Mouse (Mus musculus): ENCODE data around the gene Izumo1.

The Izumo1 gene

DNA sequence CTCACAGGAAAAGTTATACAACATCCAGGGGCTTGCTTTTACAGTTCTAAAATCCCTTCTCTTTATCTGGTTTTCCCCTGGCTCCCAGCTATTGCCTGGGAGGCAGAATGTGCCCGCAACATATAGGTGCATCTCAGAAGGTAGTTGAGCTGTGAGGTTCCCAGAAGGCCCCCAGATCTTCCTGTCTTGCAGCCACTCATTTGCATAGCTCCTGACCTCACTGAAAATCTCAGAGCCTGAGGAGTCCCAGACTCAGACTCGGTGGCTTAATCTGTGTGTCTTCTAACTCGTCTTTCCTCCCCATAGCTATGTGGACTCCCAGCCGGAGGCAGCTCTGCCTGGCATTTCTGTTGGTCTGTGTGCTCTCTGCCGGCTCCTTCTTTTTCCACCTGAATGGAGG, 3.3 kb upstream of the Izumo1 start:
- DNase-seq (ENCODE audit: extremely low read depth, low read depth) = no peak

- DNase-seq (ENCODE audit: extremely low read depth, low read depth) = no peak
Measured at GRCm38 (mm10) chr7:45619592-45619991, 2.0 kb upstream of the Izumo1 start.

- DNase-seq (ENCODE audit: extremely low read depth, low read depth) = no peak
Measured at GRCm38 (mm10) chr7:45623507-45623906, 1.9 kb downstream of the Izumo1 start.

GRCm38 (mm10) chr7:45624718-45625117, 3.1 kb downstream of the Izumo1 start:
- no peak for DNase-seq (ENCODE audit: extremely low read depth, low read depth)

GRCm38 (mm10) chr7:45625481-45625880, 3.9 kb downstream of the Izumo1 start:
- DNase-seq (ENCODE audit: extremely low read depth, low read depth) = no peak

GRCm38 (mm10) chr7:45626571-45627076, 5.0 kb downstream of the Izumo1 start:
- DNase-seq (ENCODE audit: extremely low read depth, low read depth) = no peak

GRCm38 (mm10) chr7:45627261-45627660, 5.7 kb downstream of the Izumo1 start, which contains the start of gene Rasip1:
TSS of gene Rasip1 (plus strand) at chr7:45627488.
- no peak for DNase-seq (ENCODE audit: extremely low read depth, low read depth)

GRCm38 (mm10) chr7:45628364-45629294, 7.0 kb downstream of the Izumo1 start:
- no peak for DNase-seq (ENCODE audit: extremely low read depth, low read depth)

GRCm38 (mm10) chr7:45630064-45630907, 8.7 kb downstream of the Izumo1 start:
- no peak for DNase-seq (ENCODE audit: extremely low read depth, low read depth)

- no peak for DNase-seq (ENCODE audit: extremely low read depth, low read depth)
Measured at GRCm38 (mm10) chr7:45632499-45632898, 10.9 kb downstream of the Izumo1 start.

- DNase-seq (ENCODE audit: extremely low read depth, low read depth) = peak; percentile 75
Measured at GRCm38 (mm10) chr7:45634946-45635681, 13.5 kb downstream of the Izumo1 start.

- DNase-seq (ENCODE audit: extremely low read depth, low read depth) = no peak
Measured at GRCm38 (mm10) chr7:45635711-45636688, 14.4 kb downstream of the Izumo1 start.

GRCm38 (mm10) chr7:45637710-45638109, 16.1 kb downstream of the Izumo1 start:
- no peak for DNase-seq (ENCODE audit: extremely low read depth, low read depth)

DNA sequence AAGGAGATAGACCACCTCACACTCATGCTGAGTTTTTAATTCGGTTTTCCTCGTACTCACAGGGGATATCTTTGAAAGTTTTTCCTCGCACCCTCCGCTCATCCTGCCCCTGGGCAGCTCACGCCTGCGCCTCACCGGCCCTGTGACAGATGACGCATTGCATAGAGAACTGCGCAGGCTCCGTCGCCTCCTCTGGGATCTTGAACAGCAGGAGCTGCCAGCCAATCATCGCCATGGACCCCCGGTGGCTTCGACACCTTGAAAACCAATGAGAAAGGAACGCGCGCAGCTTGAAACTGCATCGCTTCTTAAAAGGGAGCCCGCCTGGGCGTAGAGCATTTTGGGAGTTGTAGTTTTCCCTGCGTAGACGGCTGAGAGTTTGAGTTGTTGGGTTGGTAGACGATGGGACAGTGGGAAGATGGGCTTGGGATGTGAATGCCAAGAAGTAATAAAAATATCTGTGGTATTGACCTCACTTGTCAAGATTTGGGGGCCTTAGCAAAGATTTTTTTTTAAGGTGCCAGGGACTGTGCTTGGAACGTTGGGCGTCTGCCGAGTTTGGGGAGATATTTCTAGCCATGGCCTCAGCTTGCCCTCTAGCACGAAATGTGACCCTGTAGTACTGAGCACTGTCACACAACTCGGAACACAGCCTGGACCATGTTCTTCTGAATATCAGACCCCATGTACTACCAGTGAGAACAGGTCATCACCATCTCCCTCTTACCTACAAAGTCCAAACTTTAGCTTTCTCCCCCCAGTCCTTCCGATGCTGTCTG, 17.2 kb downstream of the Izumo1 start:
- no peak for DNase-seq (ENCODE audit: extremely low read depth, low read depth)

GRCm38 (mm10) chr7:45639561-45640027, 18.0 kb downstream of the Izumo1 start, which contains the start of gene Mamstr:
TSS of gene Mamstr (plus strand) at chr7:45639977.
- no peak for DNase-seq (ENCODE audit: extremely low read depth, low read depth)

GRCm38 (mm10) chr7:45640191-45640957, 18.8 kb downstream of the Izumo1 start:
- DNase-seq (ENCODE audit: extremely low read depth, low read depth) = no peak

DNA sequence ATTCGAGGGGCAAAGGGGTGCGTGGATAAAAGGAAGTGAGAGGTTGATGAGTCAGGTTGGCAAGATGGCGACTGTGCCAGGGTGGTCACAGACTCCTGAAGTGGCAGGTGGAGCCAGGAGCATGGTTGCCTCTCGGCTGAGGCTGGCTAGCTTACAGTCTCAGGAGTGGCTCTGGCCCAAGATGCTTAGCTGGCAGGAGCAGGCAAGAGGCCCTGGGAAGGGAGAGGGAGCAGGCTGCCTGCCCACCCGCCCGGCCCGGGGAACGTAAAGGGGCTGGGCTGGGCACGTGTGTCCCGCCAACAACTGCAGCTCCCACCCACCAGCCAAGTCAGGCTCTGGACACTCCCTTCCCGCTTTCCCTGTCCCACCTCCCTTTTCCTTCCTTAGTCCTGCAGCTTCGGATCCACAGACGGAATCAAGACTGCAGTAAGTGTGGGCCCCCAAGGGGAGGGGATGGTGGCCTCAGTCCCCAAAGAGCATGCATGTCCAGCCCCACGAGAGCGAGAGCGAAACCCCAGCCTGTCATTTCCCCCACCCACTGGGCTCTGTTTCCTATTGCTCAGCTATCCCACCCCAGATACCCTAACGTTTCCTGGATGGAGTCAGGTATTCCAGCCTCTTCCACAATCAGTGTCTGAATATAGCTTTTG, 19.9 kb downstream of the Izumo1 start:
- no peak for DNase-seq (ENCODE audit: extremely low read depth, low read depth)

DNA sequence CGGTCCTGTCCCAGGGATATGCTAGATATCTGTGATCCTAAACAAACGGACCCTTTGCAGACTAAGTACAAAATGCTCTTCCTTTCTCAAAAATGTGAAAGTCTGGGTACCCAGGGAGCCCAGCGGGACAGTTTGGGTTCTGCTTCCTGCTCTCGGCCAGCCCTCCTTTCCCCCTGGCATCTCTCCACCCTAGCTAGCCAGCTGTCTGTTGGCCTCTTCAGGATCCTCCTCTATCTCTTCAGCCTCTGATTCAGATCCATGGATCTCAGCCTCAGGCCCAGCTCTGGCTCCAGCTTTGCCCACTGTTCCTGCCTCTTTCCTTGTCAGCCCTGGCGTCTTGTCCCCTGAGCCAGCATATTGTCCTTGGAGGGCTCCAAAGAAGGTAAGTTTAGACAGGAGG, 20.5 kb downstream of the Izumo1 start:
- no peak for DNase-seq (ENCODE audit: extremely low read depth, low read depth)

All from MEL-GATA-1-ER (cell line).